Mouse (Mus musculus) adrenal gland, postnatal 25 days (tissue): ENCODE data around the gene Phactr2. TPM values are rescaled to one million over a fixed set of nuclear protein-coding genes. Genes with fewer than 3 reads are reported as not detected.

Source experiments
- DNase-seq: peaks from one replicate; pipeline ENCODE4 v3.0.0; 2021; ENCODE audit warnings: mixed read lengths
- total RNA-seq: library from RNA; stranded (reverse); gene quantifications from 2 replicates; pipeline ENCODE4 v1.2.3, GENCODE M21; 2021

The Phactr2 gene
- total RNA-seq, 1 experiment from 2014 or later, result 30.6 TPM

GRCm38 (mm10) chr10:13328602-13329001, 145.6 kb downstream of the Phactr2 start:
- no peak for DNase-seq

- no peak for DNase-seq
Measured at GRCm38 (mm10) chr10:13326149-13326873, 147.9 kb downstream of the Phactr2 start.

GRCm38 (mm10) chr10:13323806-13324411, 150.3 kb downstream of the Phactr2 start:
- peak; percentile 68 for DNase-seq

- no peak for DNase-seq
Measured at GRCm38 (mm10) chr10:13323139-13323805, 150.9 kb downstream of the Phactr2 start.

GRCm38 (mm10) chr10:13314999-13315398, 159.2 kb downstream of the Phactr2 start:
- DNase-seq, result no peak

GRCm38 (mm10) chr10:13312576-13312975, 161.6 kb downstream of the Phactr2 start:
- no peak for DNase-seq

GRCm38 (mm10) chr10:13311612-13312011, 162.6 kb downstream of the Phactr2 start:
- no peak for DNase-seq

GRCm38 (mm10) chr10:13310075-13310474, 164.1 kb downstream of the Phactr2 start:
- no peak for DNase-seq

GRCm38 (mm10) chr10:13304641-13305241, 169.5 kb downstream of the Phactr2 start:
- DNase-seq, result peak; percentile 12

- DNase-seq, result no peak
Measured at GRCm38 (mm10) chr10:13303271-13304265, 170.6 kb downstream of the Phactr2 start.

GRCm38 (mm10) chr10:13300601-13301000, 173.6 kb downstream of the Phactr2 start:
- no peak for DNase-seq

- no peak for DNase-seq
Measured at GRCm38 (mm10) chr10:13300196-13300595, 174.0 kb downstream of the Phactr2 start.

GRCm38 (mm10) chr10:13294886-13295285, 179.3 kb downstream of the Phactr2 start:
- DNase-seq, result no peak

- DNase-seq, result no peak
Measured at GRCm38 (mm10) chr10:13292026-13292425, 182.2 kb downstream of the Phactr2 start.

GRCm38 (mm10) chr10:13289252-13289961, 184.8 kb downstream of the Phactr2 start:
- no peak for DNase-seq

- no peak for DNase-seq
Measured at GRCm38 (mm10) chr10:13288296-13288695, 185.9 kb downstream of the Phactr2 start.

GRCm38 (mm10) chr10:13283441-13283840, 190.8 kb downstream of the Phactr2 start:
- DNase-seq, result no peak

- DNase-seq, result no peak
Measured at GRCm38 (mm10) chr10:13280298-13280853, 193.8 kb downstream of the Phactr2 start.

GRCm38 (mm10) chr10:13276298-13276697, 197.9 kb downstream of the Phactr2 start:
- DNase-seq, result no peak

- DNase-seq, result no peak
Measured at GRCm38 (mm10) chr10:13275152-13275551, 199.1 kb downstream of the Phactr2 start.

GRCm38 (mm10) chr10:13274699-13275098, 199.5 kb downstream of the Phactr2 start:
- DNase-seq, result no peak
